Mouse (Mus musculus) hindbrain, embryonic 10.5 days (tissue): ENCODE data around the gene Vmn1r104. TPM values are rescaled to one million over a fixed set of nuclear protein-coding genes. Genes with fewer than 3 reads are reported as not detected.
"Not testable (repeated sequence)": the region's sequence is repeated elsewhere in the genome, so short reads cannot be mapped to it uniquely, and the experiment has no call there.

Experiments
- DNase-seq: peaks from one replicate; pipeline ENCODE4 v3.0.0-alpha.2; 2017; ENCODE audit warnings: low spot score
- H3K27ac ChIP-seq: fragments of 300-500 bp; sonication (generic); 2 replicates; pipeline ENCODE4 v1.5.1; 2016; ENCODE audit warnings: mild to moderate bottlenecking, moderate library complexity
- H3K27me3 ChIP-seq: fragments of 300-500 bp; sonication (generic); 2 replicates; pipeline ENCODE4 v1.6.1; 2016; ENCODE audit warnings: mild to moderate bottlenecking; ENCODE audit not compliant: poor library complexity, insufficient read depth, severe bottlenecking
- H3K36me3 ChIP-seq: fragments of 300-500 bp; sonication (generic); 2 replicates; pipeline ENCODE4 v1.6.1; 2016; ENCODE audit warnings: mild to moderate bottlenecking, moderate library complexity
- H3K4me1 ChIP-seq: fragments of 300-500 bp; sonication (generic); replicated peaks from 2 replicates; pipeline ENCODE4 v1.6.1; 2016; ENCODE audit warnings: mild to moderate bottlenecking
- H3K4me3 ChIP-seq: fragments of 300-500 bp; sonication (generic); 2 replicates; pipeline ENCODE4 v1.5.1; 2016; ENCODE audit warnings: mild to moderate bottlenecking, moderate library complexity
- H3K9me3 ChIP-seq: fragments of 300-500 bp; sonication (generic); 2 replicates; pipeline ENCODE4 v1.6.1; 2016; ENCODE audit warnings: mild to moderate bottlenecking, moderate library complexity
- WGBS: fragments of 180-500 bp; shearing (Covaris S2); methylation state at CpG from one replicate; pipeline ENCODE4 v1.1.7; 2016; 5-methylcytosine and 5-hydroxymethylcytosine counted together
- polyA plus RNA-seq: library from polyadenylated mRNA; unstranded; fragments of >200 nt; fragmentation: Nextera tagmentation; extraction: Ambion mirVana; gene quantifications from 2 replicates; pipeline ENCODE4 v1.2.1, GENCODE M21; 2016

The Vmn1r104 gene
- polyA plus RNA-seq = not detected in 2 replicates

DNA sequence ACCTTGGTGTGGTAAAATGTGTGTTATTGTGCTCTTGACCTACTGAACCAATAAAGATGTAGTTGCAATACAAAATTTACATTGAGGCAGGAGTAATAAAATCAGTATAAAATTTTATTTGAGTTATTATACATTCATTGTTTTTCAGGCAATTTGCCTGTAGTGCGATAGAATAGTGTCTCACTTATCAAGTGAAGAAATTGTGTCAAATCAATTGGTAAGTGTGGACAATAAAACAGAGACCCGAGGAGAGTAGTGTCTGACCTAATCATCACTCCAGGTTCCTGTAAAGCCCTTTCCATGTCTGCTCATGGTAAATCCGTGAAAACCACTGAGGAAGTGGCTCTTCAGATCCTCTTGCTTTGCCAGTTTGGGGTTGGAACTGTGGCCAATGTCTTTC lies at the start of gene Vmn1r104:
TSS of gene Vmn1r104 (plus strand) at position 301 of the 400 bp plus-strand sequence.
- not testable (repeated sequence) for H3K27ac ChIP-seq, H3K27me3 ChIP-seq, H3K36me3 ChIP-seq, H3K9me3 ChIP-seq, H3K4me1 ChIP-seq, H3K4me3 ChIP-seq, DNase-seq
- no CpG with 5 or more reads among the region's 3 CpGs for WGBS

- not testable (repeated sequence) for H3K9me3 ChIP-seq, H3K27me3 ChIP-seq, H3K4me3 ChIP-seq, H3K4me1 ChIP-seq, H3K27ac ChIP-seq, DNase-seq, H3K36me3 ChIP-seq
- WGBS = no CpG with 5 or more reads among the region's 3 CpGs
Measured at GRCm38 (mm10) chr7:20510434-20510833, 23.2 kb upstream of the Vmn1r104 start, which contains the start of gene Vmn1r103. Vmn1r103 (minus strand) TSS chr7:20510534.

GRCm38 (mm10) chr7:20545657-20546056 lies 12.0 kb downstream of the Vmn1r104 start, which contains the start of gene Gm5726:
Gm5726 (minus strand) TSS chr7:20545757.
- H3K36me3 ChIP-seq, H3K4me3 ChIP-seq, H3K9me3 ChIP-seq, H3K27ac ChIP-seq, DNase-seq, H3K4me1 ChIP-seq, H3K27me3 ChIP-seq: not testable (repeated sequence)
- no CpG with 5 or more reads among the region's 1 CpGs for WGBS

DNA sequence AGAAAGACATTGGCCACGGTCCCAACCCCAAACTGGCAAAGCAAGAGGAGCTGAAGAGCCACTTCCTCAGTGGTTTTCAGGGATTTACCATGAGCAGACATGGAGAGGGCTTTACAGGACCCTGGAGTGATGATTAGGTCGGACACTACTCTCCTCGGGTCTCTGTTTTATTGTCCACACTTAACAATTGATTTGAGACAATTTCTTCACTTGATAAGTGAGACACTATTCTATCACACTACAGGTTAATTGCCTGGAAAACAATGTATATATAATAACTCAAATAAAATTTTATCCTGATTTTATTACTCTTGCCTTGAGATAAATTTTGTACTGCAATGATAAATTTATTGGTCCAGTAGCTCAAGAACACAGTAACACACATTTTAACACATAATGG lies 42.5 kb downstream of the Vmn1r104 start, which contains the start of gene Gm4141:
TSS of gene Gm4141 (minus strand) at position 101 of the 400 bp plus-strand sequence.
- no CpG with 5 or more reads among the region's 3 CpGs for WGBS
- DNase-seq, H3K4me3 ChIP-seq, H3K36me3 ChIP-seq, H3K27me3 ChIP-seq, H3K27ac ChIP-seq, H3K9me3 ChIP-seq, H3K4me1 ChIP-seq: not testable (repeated sequence)

Other genes starting within 250 kb of the Vmn1r104 start
- gene Gm4133, start 199.8 kb upstream of the Vmn1r104 start, polyA plus RNA-seq = not detected in 2 replicates
- not detected in 2 replicates for gene Gm5728, start 158.4 kb upstream of the Vmn1r104 start, polyA plus RNA-seq
- not detected in 2 replicates for gene Vmn1r100, start 115.9 kb upstream of the Vmn1r104 start, polyA plus RNA-seq
- not detected in 2 replicates for gene Vmn1r101, start 91.2 kb upstream of the Vmn1r104 start, polyA plus RNA-seq
- gene Gm10670, start 58.9 kb upstream of the Vmn1r104 start, polyA plus RNA-seq = not detected in 2 replicates
- not detected in 2 replicates for gene Vmn1r103, start 23.3 kb upstream of the Vmn1r104 start, polyA plus RNA-seq
- not detected in 2 replicates for gene Gm5726, start 11.9 kb downstream of the Vmn1r104 start, polyA plus RNA-seq
- gene Gm4141, start 42.4 kb downstream of the Vmn1r104 start, polyA plus RNA-seq = not detected in 2 replicates
- not detected in 2 replicates for gene Gm4513, start 65.2 kb downstream of the Vmn1r104 start, polyA plus RNA-seq
- gene Vmn1r107, start 135.1 kb downstream of the Vmn1r104 start, polyA plus RNA-seq = not detected in 2 replicates
- gene Vmn1r111, start 169.4 kb downstream of the Vmn1r104 start, polyA plus RNA-seq = not detected in 2 replicates
- gene Gm10668, start 196.8 kb downstream of the Vmn1r104 start, polyA plus RNA-seq = not detected in 2 replicates
- not detected in 2 replicates for gene Vmn1r112, start 237.3 kb downstream of the Vmn1r104 start, polyA plus RNA-seq